ENCODE assay signal across 17 mouse cellular contexts in the genomic region with DNA sequence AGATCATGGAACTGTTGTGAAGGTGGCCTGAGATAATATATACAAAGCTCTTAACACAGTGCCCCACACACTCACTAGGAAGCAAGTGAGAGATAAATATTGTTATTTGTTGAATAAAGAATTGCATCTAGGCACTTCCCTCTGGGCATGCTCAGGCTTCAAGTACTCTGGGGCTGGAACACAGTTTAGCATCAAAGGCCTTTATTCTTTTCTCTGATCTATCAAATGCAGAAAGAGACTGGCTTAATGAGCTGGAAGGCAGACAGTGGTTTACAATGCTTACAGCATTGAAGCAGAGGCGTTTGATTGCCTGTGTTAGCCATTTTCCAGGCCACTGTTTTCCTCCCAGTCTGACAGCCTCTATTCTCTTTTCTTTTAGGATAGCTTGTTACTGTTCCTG. TPM values are rescaled to one million over a fixed set of nuclear protein-coding genes. Genes with fewer than 3 reads are reported as not detected.
A peak's percentile ranks its signal among the peaks of the same experiment; 100 is the strongest.
DNase-seq lines count a peak whose midpoint lies in the region; ATAC-seq and TF ChIP-seq lines count a peak whose summit lies in the region.
"Had no signal": no experiment of that assay in that cellular context is flagged by ENCODE, and none has a peak within 500 bp of the region (broad histone marks: within the 10 kb centered on the region; RNA-seq: fewer than 3 reads in every experiment).

No protein-coding gene starts in this region.

- no peaks in the 10 kb centered on the region for H3K27me3 ChIP-seq in hindbrain, postnatal 0 days (ENCODE audit: insufficient read depth, low read length)
- no peaks in the 10 kb centered on the region for H3K27me3 ChIP-seq in hindbrain, embryonic 10.5 days (ENCODE audit: insufficient read depth, poor library complexity, severe bottlenecking)
- H3K27me3 ChIP-seq in forebrain, embryonic 12.5 days, result peaks cover 21% of the 10 kb centered on the region
- no peaks in the 10 kb centered on the region for H3K27me3 ChIP-seq in forebrain, embryonic 16.5 days (replicated peaks; ENCODE audit: control insufficient read depth, insufficient read depth, low read length)
- no peaks in the 10 kb centered on the region for H3K27me3 ChIP-seq in neural tube, embryonic 15.5 days (replicated peaks)
- H3K27me3 ChIP-seq: limb, embryonic 12.5 days; liver, embryonic 12.5 days had no signal

- no peaks in the 10 kb centered on the region for H3K36me3 ChIP-seq in hindbrain, postnatal 0 days (ENCODE audit: insufficient read depth, low read length)
- H3K36me3 ChIP-seq in hindbrain, embryonic 10.5 days, result no peaks in the 10 kb centered on the region
- H3K36me3 ChIP-seq in forebrain, embryonic 12.5 days (replicated peaks), result no peaks in the 10 kb centered on the region
- H3K36me3 ChIP-seq in forebrain, embryonic 16.5 days (ENCODE audit: control insufficient read depth, insufficient read depth), result no peaks in the 10 kb centered on the region
- H3K36me3 ChIP-seq in neural tube, embryonic 15.5 days, result no peaks in the 10 kb centered on the region
- H3K36me3 ChIP-seq: heart, embryonic 10.5 days; limb, embryonic 12.5 days; liver, embryonic 12.5 days had no signal

- no peak overlapping the region for H3K9ac ChIP-seq in hindbrain, postnatal 0 days (replicated peaks; ENCODE audit: low read length)
- H3K9ac ChIP-seq in forebrain, embryonic 12.5 days, result no peak overlapping the region
- H3K9ac ChIP-seq in forebrain, embryonic 16.5 days (replicated peaks; ENCODE audit: low read depth, low read length), result no peak overlapping the region
- no peak overlapping the region for H3K9ac ChIP-seq in neural tube, embryonic 15.5 days (replicated peaks)
- H3K9ac ChIP-seq: limb, embryonic 12.5 days; liver, embryonic 12.5 days had no signal

- H3K4me3 ChIP-seq in hindbrain, postnatal 0 days (ENCODE audit: low read length), result no peak overlapping the region
- no peak overlapping the region for H3K4me3 ChIP-seq in hindbrain, embryonic 10.5 days
- no peak overlapping the region for H3K4me3 ChIP-seq in forebrain, embryonic 12.5 days (replicated peaks)
- H3K4me3 ChIP-seq in forebrain, embryonic 16.5 days (replicated peaks; ENCODE audit: low read length), result no peak overlapping the region
- H3K4me3 ChIP-seq in neural tube, embryonic 15.5 days (replicated peaks), result no peak overlapping the region
- H3K4me3 ChIP-seq: heart, embryonic 10.5 days; limb, embryonic 12.5 days; liver, embryonic 12.5 days had no signal

- no peak for DNase-seq in hindbrain, postnatal 0 days (ENCODE audit: low spot score)
- DNase-seq in hindbrain, embryonic 10.5 days (ENCODE audit: low spot score), result no peak
- DNase-seq in layer of hippocampus, adult 9-11 months, result no peak
- no peak for DNase-seq in heart, postnatal 4 days
- DNase-seq: adrenal gland, adult 8-10 months; cerebellum, adult 11 months; cerebellum, postnatal 10 days; kidney, adult 2 months; kidney, postnatal 14 days; lung, adult 2 months; thymus, postnatal 4 days had no signal

- TF ChIP-seq CTCF in hindbrain, postnatal 0 days (IDR thresholded peaks at IDR 0.05; ENCODE audit: low read depth), result no peak

- ATAC-seq in hindbrain, postnatal 0 days, result no peak
- ATAC-seq in forebrain, embryonic 12.5 days (ENCODE audit: low FRiP score), result peak; percentile 36; the same call in 1 of the 2 replicates
- ATAC-seq in forebrain, embryonic 16.5 days, result peak; percentile 67
- no peak for ATAC-seq in neural tube, embryonic 15.5 days (ENCODE audit: low FRiP score)
- ATAC-seq: liver, embryonic 12.5 days had no signal

- H3K27ac ChIP-seq in hindbrain, postnatal 0 days, result 0 out of 2 replicates have a peak overlapping the region, but pooled peaks have one; percentile 26
- H3K27ac ChIP-seq in hindbrain, embryonic 10.5 days, result no peak overlapping the region
- H3K27ac ChIP-seq in forebrain, embryonic 12.5 days, result no peak overlapping the region
- H3K27ac ChIP-seq in forebrain, embryonic 16.5 days (ENCODE audit: low read length), result peak overlapping the region; percentile 33; the same call in 1 of the 2 replicates
- H3K27ac ChIP-seq in neural tube, embryonic 15.5 days (replicated peaks), result peak overlapping the region; percentile 63; the same call in 1 of the 2 replicates
- H3K27ac ChIP-seq: heart, embryonic 10.5 days; limb, embryonic 12.5 days; liver, embryonic 12.5 days had no signal

- H3K4me2 ChIP-seq in hindbrain, postnatal 0 days (ENCODE audit: low read depth, low read length), result no peak overlapping the region
- no peak overlapping the region for H3K4me2 ChIP-seq in forebrain, embryonic 12.5 days
- H3K4me2 ChIP-seq in forebrain, embryonic 16.5 days (ENCODE audit: low read length), result no peak overlapping the region
- no peak overlapping the region for H3K4me2 ChIP-seq in neural tube, embryonic 15.5 days
- H3K4me2 ChIP-seq: limb, embryonic 12.5 days; liver, embryonic 12.5 days had no signal

- no peaks in the 10 kb centered on the region for H3K9me3 ChIP-seq in hindbrain, postnatal 0 days (ENCODE audit: low read length)
- no peaks in the 10 kb centered on the region for H3K9me3 ChIP-seq in hindbrain, embryonic 10.5 days
- H3K9me3 ChIP-seq in forebrain, embryonic 12.5 days, result no peaks in the 10 kb centered on the region
- no peaks in the 10 kb centered on the region for H3K9me3 ChIP-seq in forebrain, embryonic 16.5 days (ENCODE audit: control insufficient read depth, low read length)
- H3K9me3 ChIP-seq in neural tube, embryonic 15.5 days (replicated peaks), result no peaks in the 10 kb centered on the region
- H3K9me3 ChIP-seq: heart, embryonic 10.5 days; limb, embryonic 12.5 days; liver, embryonic 12.5 days had no signal

- no peaks in the 10 kb centered on the region for H3K4me1 ChIP-seq in hindbrain, postnatal 0 days (ENCODE audit: insufficient read depth, low read length)
- 0 out of 2 replicates have a peak, but pooled peaks cover 4% of the 10 kb centered on the region for H3K4me1 ChIP-seq in hindbrain, embryonic 10.5 days (replicated peaks)
- H3K4me1 ChIP-seq in forebrain, embryonic 12.5 days, result peaks cover 10% of the 10 kb centered on the region; the same call in 1 of the 2 replicates
- peaks cover 6% of the 10 kb centered on the region for H3K4me1 ChIP-seq in forebrain, embryonic 16.5 days (replicated peaks; ENCODE audit: control insufficient read depth, insufficient read depth, low read length)
- H3K4me1 ChIP-seq in neural tube, embryonic 15.5 days, result 0 out of 2 replicates have a peak, but pooled peaks cover 3% of the 10 kb centered on the region
- H3K4me1 ChIP-seq: heart, embryonic 10.5 days; limb, embryonic 12.5 days; liver, embryonic 12.5 days had no signal

- WGBS in hindbrain, postnatal 0 days, result 25% methylated on average over 1 of the region's 1 CpGs
- 31% methylated on average over 1 of the region's 1 CpGs for WGBS in hindbrain, embryonic 10.5 days
- 0% methylated on average over 1 of the region's 1 CpGs for WGBS in forebrain, embryonic 12.5 days
- 3% methylated on average over 1 of the region's 1 CpGs for WGBS in forebrain, embryonic 16.5 days
- WGBS in neural tube, embryonic 15.5 days, result 3% methylated on average over 1 of the region's 1 CpGs

RNA-seq across cellular contexts. Expression of a gene that starts 21.8 kb away (rescaled TPM):
- total RNA-seq in hindbrain, postnatal 0 days (2014; rRNA removed), result 37.7 and 49.6 TPM in 2 replicates
- 16.7 and 17.3 TPM in 2 replicates for polyA plus RNA-seq in hindbrain, postnatal 0 days (2015; fragmentation: Nextera tagmentation; extraction: Ambion mirVana)
- polyA plus RNA-seq in hindbrain, embryonic 10.5 days (2016; fragmentation: Nextera tagmentation; extraction: Ambion mirVana), result 18.4 and 18.6 TPM in 2 replicates
- polyA plus RNA-seq in forebrain, embryonic 12.5 days (2016; fragmentation: Nextera tagmentation; extraction: Ambion mirVana), result 24.9 and 27.1 TPM in 2 replicates
- polyA plus RNA-seq in forebrain, embryonic 16.5 days (2015; fragmentation: Nextera tagmentation; extraction: Ambion mirVana), result 24.0 and 26.7 TPM in 2 replicates
- polyA plus RNA-seq in neural tube, embryonic 15.5 days (2015; fragmentation: Nextera tagmentation; extraction: Ambion mirVana), result 22.5 and 26.0 TPM in 2 replicates
- total RNA-seq in heart, postnatal 4 days (2021), result 10 to 100 TPM; 22.3 to 23.0 TPM

Comparison
In these comparisons a context has a peak if more than half of its experiments do, and no peak if none do; other contexts are left out.
1. H3K27ac ChIP-seq: peak in hindbrain, postnatal 0 days (single experiment), forebrain, embryonic 16.5 days (single experiment) and neural tube, embryonic 15.5 days (single experiment); none in hindbrain, embryonic 10.5 days (single experiment) and forebrain, embryonic 12.5 days (single experiment).
2. ATAC-seq: peak in forebrain, embryonic 12.5 days (single experiment) and forebrain, embryonic 16.5 days (single experiment); none in hindbrain, postnatal 0 days (single experiment) and neural tube, embryonic 15.5 days (single experiment).